Mouse (Mus musculus) limb, embryonic 12.5 days (tissue): ENCODE measurements at regions not wholly inside any gene's neighbourhood (a gene's known extent, or its start where the extent isn't known, plus 50 kb on each side); places are given as distances from the start of the nearest gene placed in this dataset.

Source experiments
- ATAC-seq: fragments of 200-750 bp; cut with Nextera tagmentation; 2 replicates; pipeline ENCODE4 v1.8.0; 2017; ENCODE audit warnings: low read depth, moderate TSS enrichment; ENCODE audit not compliant: insufficient number of reproducible peaks, insufficient read depth, low FRiP score, low TSS enrichment
- H3K27ac ChIP-seq: fragments of 300-500 bp; sonication (generic); 2 replicates; pipeline ENCODE4 v1.5.1; 2016; ENCODE audit warnings: mild to moderate bottlenecking, moderate library complexity
- H3K27me3 ChIP-seq: fragments of 300-500 bp; sonication (generic); 2 replicates; pipeline ENCODE4 v1.6.1; 2016; ENCODE audit warnings: mild to moderate bottlenecking, moderate library complexity
- H3K36me3 ChIP-seq: fragments of 300-500 bp; sonication (generic); 2 replicates; pipeline ENCODE4 v1.6.1; 2016; ENCODE audit warnings: mild to moderate bottlenecking, moderate library complexity
- H3K4me1 ChIP-seq: fragments of 300-500 bp; sonication (generic); replicated peaks from 2 replicates; pipeline ENCODE4 v1.6.1; 2016
- H3K4me2 ChIP-seq: fragments of 300-500 bp; sonication (generic); 2 replicates; pipeline ENCODE4 v1.6.1; 2016; ENCODE audit warnings: mild to moderate bottlenecking, moderate library complexity
- H3K4me3 ChIP-seq: fragments of 300-500 bp; sonication (generic); replicated peaks from 2 replicates; pipeline ENCODE4 v1.5.1; 2016; ENCODE audit warnings: mild to moderate bottlenecking
- H3K9ac ChIP-seq: fragments of 300-500 bp; sonication (generic); replicated peaks from 2 replicates; pipeline ENCODE4 v1.6.1; 2016; ENCODE audit warnings: mild to moderate bottlenecking, moderate library complexity
- H3K9me3 ChIP-seq: fragments of 300-500 bp; sonication (generic); 2 replicates; pipeline ENCODE4 v1.6.1; 2016; ENCODE audit warnings: mild to moderate bottlenecking, moderate library complexity
- WGBS: fragments of 180-500 bp; shearing (Covaris S2); methylation state at CpG from one replicate; pipeline ENCODE4 v1.1.7; 2016; 5-methylcytosine and 5-hydroxymethylcytosine counted together

GRCm38 (mm10) chr11:18715050-18715850, 303.5 kb downstream of the Meis1 start:
- H3K27me3 ChIP-seq, result peaks cover 35% of the 10 kb centered on the region
- ATAC-seq, result no peak
- H3K9ac ChIP-seq, result no peak overlapping the region
- peaks cover 30% of the 10 kb centered on the region for H3K4me1 ChIP-seq
- 41% methylated on average over 2 of the region's 2 CpGs for WGBS
- no peaks in the 10 kb centered on the region for H3K9me3 ChIP-seq
- H3K36me3 ChIP-seq, result no peaks in the 10 kb centered on the region
- no peak overlapping the region for H3K27ac ChIP-seq
- H3K4me2 ChIP-seq, result no peak overlapping the region
- H3K4me3 ChIP-seq, result no peak overlapping the region

- Histone ChIP-seq H3K36me3 (no peaks in the 10 kb centered on the region), H3K4me2 (no peak overlapping the region), H3K27ac (no peak overlapping the region), H3K9me3 (no peaks in the 10 kb centered on the region), H3K27me3 (peaks cover 34% of the 10 kb centered on the region), H3K4me3 (no peak overlapping the region), H3K9ac (no peak overlapping the region), H3K4me1 (peaks cover 30% of the 10 kb centered on the region)
- no peak for ATAC-seq
- 6% methylated on average over 5 of the region's 5 CpGs for whole genome bisulfite sequencing
Observed at GRCm38 (mm10) chr11:18714400-18714799, 304.4 kb downstream of the Meis1 start.

DNA sequence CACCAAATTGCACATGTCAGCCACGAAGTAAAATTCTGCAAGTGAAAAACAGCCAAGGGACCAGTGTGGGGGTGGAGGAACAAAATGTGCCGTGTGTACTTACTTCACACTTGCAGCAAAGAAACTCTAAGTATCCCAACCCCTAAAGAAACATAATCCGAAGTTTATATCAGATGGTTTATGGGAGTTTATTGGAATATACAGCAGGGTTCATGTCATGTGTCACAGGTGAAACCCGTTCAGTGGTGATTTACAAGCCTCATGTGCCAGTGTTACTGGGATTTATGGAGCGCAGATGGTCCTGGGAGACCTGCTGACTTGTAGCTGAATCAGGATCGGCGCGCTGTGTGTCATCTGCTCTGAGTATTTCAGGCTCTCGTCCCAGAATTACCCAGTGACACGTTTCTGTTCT, 306.1 kb downstream of the Meis1 start:
- WGBS, result 9% methylated on average over 10 of the region's 10 CpGs

DNA sequence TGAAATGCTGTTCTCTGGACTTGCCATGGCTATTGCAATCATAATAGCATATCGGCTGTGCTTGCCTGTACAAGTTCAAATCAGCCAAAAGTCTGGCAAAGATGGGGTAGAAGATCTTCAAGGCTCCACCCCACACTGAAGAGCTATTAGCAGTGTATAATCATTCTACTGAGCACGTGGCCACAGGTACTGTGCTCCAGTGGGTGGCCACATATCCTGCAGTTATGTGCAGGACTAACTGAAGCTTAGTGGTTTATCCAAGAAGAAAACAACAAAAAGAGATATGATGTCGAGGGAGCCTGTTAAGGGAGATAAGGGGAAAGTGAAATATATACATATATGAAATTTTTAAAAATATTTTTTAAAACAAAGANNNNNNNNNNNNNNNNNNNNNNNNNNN, 309.2 kb downstream of the Meis1 start:
- Histone ChIP-seq H3K4me3 (no peak overlapping the region), H3K4me2 (no peak overlapping the region), H3K27me3 (peaks cover 18% of the 10 kb centered on the region), H3K27ac (no peak overlapping the region), H3K36me3 (no peaks in the 10 kb centered on the region), H3K4me1 (peaks cover 24% of the 10 kb centered on the region), H3K9ac (no peak overlapping the region), H3K9me3 (no peaks in the 10 kb centered on the region)
- ATAC-seq, result no peak
- whole genome bisulfite sequencing, result 85% methylated on average over 3 of the region's 3 CpGs

More for the DNA sequence above, 306.1 kb downstream of the Meis1 start:
- Histone ChIP-seq H3K27ac (no peak overlapping the region), H3K9ac (no peak overlapping the region), H3K36me3 (no peaks in the 10 kb centered on the region), H3K9me3 (no peaks in the 10 kb centered on the region), H3K4me1 (peaks cover 30% of the 10 kb centered on the region), H3K4me2 (no peak overlapping the region), H3K27me3 (peaks cover 34% of the 10 kb centered on the region), H3K4me3 (no peak overlapping the region)
- ATAC-seq, result peak; percentile 66; the same call in 1 of the 2 replicates

DNA sequence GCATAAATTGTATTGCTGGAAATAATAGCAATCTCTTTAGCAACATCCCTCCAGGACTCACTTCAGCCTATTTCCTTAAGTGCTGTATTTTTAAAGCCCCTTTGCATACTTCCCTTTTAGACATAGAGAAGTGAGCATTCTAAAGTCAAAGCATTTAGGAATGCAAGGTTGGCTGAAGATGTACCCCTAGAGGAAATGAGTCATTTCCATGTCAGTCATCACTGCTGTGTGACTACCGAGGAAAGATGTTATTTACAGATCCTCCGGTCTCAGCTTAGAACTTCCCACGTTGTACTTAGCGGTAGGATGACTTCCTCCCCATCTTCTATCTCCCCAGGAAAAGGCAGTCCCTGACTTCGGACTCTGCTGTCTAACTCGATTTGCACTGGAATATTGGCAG, 337.2 kb downstream of the Meis1 start:
- no peak overlapping the region for H3K4me2 ChIP-seq
- ATAC-seq, result no peak
- no peaks in the 10 kb centered on the region for H3K36me3 ChIP-seq
- H3K9me3 ChIP-seq, result no peaks in the 10 kb centered on the region
- H3K9ac ChIP-seq, result no peak overlapping the region
- H3K4me1 ChIP-seq, result no peaks in the 10 kb centered on the region
- no peaks in the 10 kb centered on the region for H3K27me3 ChIP-seq
- 73% methylated on average over 6 of the region's 6 CpGs for WGBS
- H3K27ac ChIP-seq, result no peak overlapping the region
- no peak overlapping the region for H3K4me3 ChIP-seq

GRCm38 (mm10) chr11:18676876-18677275, 341.9 kb downstream of the Meis1 start:
- H3K4me3 ChIP-seq, result no peak overlapping the region
- 87% methylated on average over 2 of the region's 2 CpGs for WGBS
- no peak overlapping the region for H3K9ac ChIP-seq
- H3K9me3 ChIP-seq, result no peaks in the 10 kb centered on the region
- H3K27ac ChIP-seq, result no peak overlapping the region
- no peaks in the 10 kb centered on the region for H3K4me1 ChIP-seq
- no peak for ATAC-seq
- no peaks in the 10 kb centered on the region for H3K36me3 ChIP-seq
- H3K4me2 ChIP-seq, result no peak overlapping the region
- no peaks in the 10 kb centered on the region for H3K27me3 ChIP-seq

- H3K9me3 ChIP-seq, result no peaks in the 10 kb centered on the region
- no peak overlapping the region for H3K27ac ChIP-seq
- no peak overlapping the region for H3K4me2 ChIP-seq
- no peak for ATAC-seq
- H3K4me3 ChIP-seq, result no peak overlapping the region
- H3K4me1 ChIP-seq, result no peaks in the 10 kb centered on the region
- no peak overlapping the region for H3K9ac ChIP-seq
- H3K27me3 ChIP-seq, result no peaks in the 10 kb centered on the region; the same call in 1 of the 2 replicates
- H3K36me3 ChIP-seq, result no peaks in the 10 kb centered on the region
- WGBS, result 95% methylated on average over 2 of the region's 2 CpGs
Observed at GRCm38 (mm10) chr11:18670967-18671366, 347.8 kb downstream of the Meis1 start.

GRCm38 (mm10) chr11:18669322-18669721, 349.5 kb downstream of the Meis1 start:
- H3K4me2 ChIP-seq, result no peak overlapping the region
- no peaks in the 10 kb centered on the region for H3K36me3 ChIP-seq
- H3K4me3 ChIP-seq, result no peak overlapping the region
- no peak overlapping the region for H3K9ac ChIP-seq
- no peaks in the 10 kb centered on the region; the same call in 1 of the 2 replicates for H3K27me3 ChIP-seq
- 72% methylated on average over 2 of the region's 2 CpGs for WGBS
- H3K27ac ChIP-seq, result no peak overlapping the region
- no peak for ATAC-seq
- no peaks in the 10 kb centered on the region for H3K4me1 ChIP-seq
- H3K9me3 ChIP-seq, result no peaks in the 10 kb centered on the region

DNA sequence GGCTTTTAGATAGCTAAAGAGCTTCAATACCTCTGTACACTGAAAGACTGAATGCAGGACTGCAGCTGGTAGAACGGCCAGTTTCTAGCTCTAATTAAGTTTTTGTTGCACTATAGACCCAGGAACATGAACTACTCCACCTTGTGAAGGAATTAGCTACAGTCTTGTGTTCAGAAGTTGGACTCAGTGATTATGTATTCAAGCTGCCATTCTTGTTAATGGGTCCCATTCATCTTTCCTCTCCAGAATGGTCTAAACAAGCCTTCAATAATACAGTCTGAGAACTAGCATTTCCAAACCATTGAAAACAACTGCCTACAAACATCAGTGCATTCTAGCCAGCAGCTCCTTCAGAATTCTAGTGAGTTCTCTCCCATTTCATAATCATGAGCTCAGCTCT, 362.4 kb downstream of the Meis1 start:
- no peak overlapping the region for H3K4me2 ChIP-seq
- no peaks in the 10 kb centered on the region for H3K4me1 ChIP-seq
- H3K27me3 ChIP-seq, result peaks cover 39% of the 10 kb centered on the region
- no peak overlapping the region for H3K4me3 ChIP-seq
- no peaks in the 10 kb centered on the region for H3K9me3 ChIP-seq
- ATAC-seq, result no peak
- no peak overlapping the region for H3K9ac ChIP-seq
- no peaks in the 10 kb centered on the region for H3K36me3 ChIP-seq
- H3K27ac ChIP-seq, result no peak overlapping the region
- WGBS, result 70% methylated on average over 1 of the region's 1 CpGs

DNA sequence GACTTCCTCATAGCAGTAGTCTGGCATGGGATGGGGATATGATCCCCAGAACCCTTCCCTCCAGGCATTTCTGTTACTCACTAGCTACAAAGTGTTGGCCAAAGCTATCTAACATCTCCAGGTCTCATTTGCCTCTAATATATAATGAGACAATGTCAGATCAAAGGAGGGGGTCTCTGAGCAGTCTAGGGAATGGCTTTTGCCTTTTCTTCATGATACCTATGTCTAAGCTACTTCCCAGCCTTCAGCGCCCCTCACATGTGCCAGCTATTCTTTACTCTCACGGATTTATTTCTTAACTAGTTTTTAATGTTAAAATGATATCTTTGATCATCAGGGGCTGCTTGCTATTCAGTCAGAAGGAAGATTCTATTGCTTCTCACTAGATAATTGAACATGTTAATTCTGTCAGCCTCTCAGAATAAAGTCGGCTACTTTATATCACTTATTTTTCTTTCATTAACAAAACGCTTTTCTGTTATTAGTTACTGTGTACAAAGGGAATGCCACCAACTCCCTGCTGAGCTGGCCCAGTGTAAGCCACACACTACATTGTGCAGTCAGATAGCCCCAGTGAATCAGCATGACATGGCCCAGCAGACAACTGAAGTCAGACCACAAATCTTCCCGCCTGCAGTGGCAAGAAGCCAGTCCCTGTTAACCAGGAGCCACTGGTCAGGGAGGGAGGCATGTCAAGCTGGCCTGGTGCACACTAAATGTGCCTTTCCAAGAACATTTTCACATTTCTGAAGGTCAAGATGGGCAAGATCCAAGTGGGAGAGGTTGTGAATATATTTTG, 386.6 kb downstream of the Meis1 start:
- H3K27ac ChIP-seq, result no peak overlapping the region
- H3K4me1 ChIP-seq, result no peaks in the 10 kb centered on the region
- no peak for ATAC-seq
- H3K9me3 ChIP-seq, result no peaks in the 10 kb centered on the region
- 73% methylated on average over 5 of the region's 5 CpGs for WGBS
- H3K36me3 ChIP-seq, result no peaks in the 10 kb centered on the region
- peaks cover 18% of the 10 kb centered on the region; the same call in 1 of the 2 replicates for H3K27me3 ChIP-seq
- no peak overlapping the region for H3K4me2 ChIP-seq
- no peak overlapping the region for H3K9ac ChIP-seq
- H3K4me3 ChIP-seq, result no peak overlapping the region

GRCm38 (mm10) chr11:18631570-18631969, 387.2 kb downstream of the Meis1 start:
- no peak for ATAC-seq
- H3K9me3 ChIP-seq, result no peaks in the 10 kb centered on the region
- no peaks in the 10 kb centered on the region for H3K36me3 ChIP-seq
- WGBS, result 87% methylated on average over 7 of the region's 7 CpGs
- H3K27me3 ChIP-seq, result peaks cover 18% of the 10 kb centered on the region; the same call in 1 of the 2 replicates
- no peak overlapping the region for H3K4me3 ChIP-seq
- H3K4me1 ChIP-seq, result no peaks in the 10 kb centered on the region
- no peak overlapping the region for H3K27ac ChIP-seq
- H3K9ac ChIP-seq, result no peak overlapping the region
- H3K4me2 ChIP-seq, result no peak overlapping the region
